Mouse (Mus musculus): Measurements from ENCODE around the gene Lbx1. TPM values are rescaled to one million over a fixed set of nuclear protein-coding genes. Genes with fewer than 3 reads are reported as not detected.

The Lbx1 gene
- 0.04 TPM in 1 of 2 replicates, not detected in the other for polyA plus RNA-seq (2015; fragmentation: Nextera tagmentation; extraction: Ambion mirVana)

- peaks cover 98% of the 10 kb centered on the region for H3K27me3 ChIP-seq (ENCODE audit: insufficient read depth, low read length)
- ATAC-seq (no peak), DNase-seq (no peak)
- H3K4me3 ChIP-seq (ENCODE audit: low read depth, low read length) = peak within 1 kb of the TSS; percentile 34
- no peaks in the 10 kb centered on the region for H3K9me3 ChIP-seq (ENCODE audit: low read length)
- no peak within 1 kb of the TSS for H3K27ac ChIP-seq (ENCODE audit: low read depth)
- peak within 1 kb of the TSS; percentile 55 for H3K4me2 ChIP-seq (ENCODE audit: low read depth, low read length)
- peaks cover 12% of the 10 kb centered on the region for H3K4me1 ChIP-seq (ENCODE audit: insufficient read depth)
- WGBS (ENCODE audit: insufficient replicate concordance) = under 1% methylated on average over 30 of the region's 30 CpGs
- no peak within 1 kb of the TSS for H3K9ac ChIP-seq (replicated peaks)
- no peak for TF ChIP-seq CTCF (IDR thresholded peaks at IDR 0.05; ENCODE audit: low read depth)
- no peaks in the 10 kb centered on the region for H3K36me3 ChIP-seq (replicated peaks; ENCODE audit: insufficient read depth, low read length)
These were observed at the start of gene Lbx1 for GRCm38 (mm10) chr19:45235766-45236362. TSS of gene Lbx1 (minus strand) at chr19:45235812.

GRCm38 (mm10) chr19:45283302-45283701 is 47.7 kb upstream of the Lbx1 start:
- H3K4me3 ChIP-seq (ENCODE audit: low read depth, low read length) = no peak overlapping the region
- TF ChIP-seq EP300 (IDR thresholded peaks at IDR 0.05; ENCODE audit: low read depth) (no peak), CTCF (IDR thresholded peaks at IDR 0.05; ENCODE audit: low read depth) (peak; percentile 71)
- ATAC-seq (no peak), DNase-seq (peak; percentile 51)
- H3K4me2 ChIP-seq (ENCODE audit: low read depth, low read length) = no peak overlapping the region
- no peaks in the 10 kb centered on the region for H3K36me3 ChIP-seq (replicated peaks; ENCODE audit: insufficient read depth, low read length)
- H3K4me1 ChIP-seq (ENCODE audit: insufficient read depth) = no peaks in the 10 kb centered on the region
- H3K27ac ChIP-seq (ENCODE audit: low read depth) = no peak overlapping the region
- peaks cover 8% of the 10 kb centered on the region; the same call in 1 of the 2 replicates for H3K27me3 ChIP-seq (ENCODE audit: insufficient read depth, low read length)
- H3K9me3 ChIP-seq (ENCODE audit: low read length) = no peaks in the 10 kb centered on the region
- H3K9ac ChIP-seq (replicated peaks) = no peak overlapping the region
- 6% methylated on average over 10 of the region's 10 CpGs for WGBS (ENCODE audit: insufficient replicate concordance)

GRCm38 (mm10) chr19:45276196-45276595 is 40.6 kb upstream of the Lbx1 start:
- Histone ChIP-seq H3K9me3 (ENCODE audit: low read length) (no peaks in the 10 kb centered on the region), H3K36me3 (replicated peaks; ENCODE audit: insufficient read depth, low read length) (no peaks in the 10 kb centered on the region), H3K27me3 (ENCODE audit: insufficient read depth, low read length) (0 out of 2 replicates have a peak, but pooled peaks cover 4% of the 10 kb centered on the region), H3K9ac (replicated peaks) (no peak overlapping the region), H3K4me3 (ENCODE audit: low read depth, low read length) (no peak overlapping the region), H3K4me2 (ENCODE audit: low read depth, low read length) (no peak overlapping the region), H3K4me1 (ENCODE audit: insufficient read depth) (no peaks in the 10 kb centered on the region), H3K27ac (ENCODE audit: low read depth) (no peak overlapping the region)
- TF ChIP-seq CTCF (IDR thresholded peaks at IDR 0.05; ENCODE audit: low read depth) (no peak), EP300 (IDR thresholded peaks at IDR 0.05; ENCODE audit: low read depth) (no peak)
- 65% methylated on average over 4 of the region's 4 CpGs for WGBS (ENCODE audit: insufficient replicate concordance)
- DNase-seq = no peak
- no peak for ATAC-seq

- H3K9me3 ChIP-seq (ENCODE audit: low read length) = no peaks in the 10 kb centered on the region
- no peak overlapping the region for H3K4me2 ChIP-seq (ENCODE audit: low read depth, low read length)
- H3K4me3 ChIP-seq (ENCODE audit: low read depth, low read length) = no peak overlapping the region
- H3K36me3 ChIP-seq (replicated peaks; ENCODE audit: insufficient read depth, low read length) = no peaks in the 10 kb centered on the region
- ATAC-seq (no peak), DNase-seq (no peak)
- TF ChIP-seq EP300 (IDR thresholded peaks at IDR 0.05; ENCODE audit: low read depth) (no peak), CTCF (IDR thresholded peaks at IDR 0.05; ENCODE audit: low read depth) (no peak)
- no peak overlapping the region for H3K9ac ChIP-seq (replicated peaks)
- WGBS (ENCODE audit: insufficient replicate concordance) = 50% methylated on average over 10 of the region's 10 CpGs
- no peaks in the 10 kb centered on the region for H3K4me1 ChIP-seq (ENCODE audit: insufficient read depth)
- H3K27ac ChIP-seq (ENCODE audit: low read depth) = no peak overlapping the region
- H3K27me3 ChIP-seq (ENCODE audit: insufficient read depth, low read length) = 0 out of 2 replicates have a peak, but pooled peaks cover 5% of the 10 kb centered on the region
These were observed 36.4 kb upstream of the Lbx1 start for GRCm38 (mm10) chr19:45271986-45272385.

- H3K4me1 ChIP-seq (ENCODE audit: insufficient read depth) = no peaks in the 10 kb centered on the region
- no peak overlapping the region for H3K4me2 ChIP-seq (ENCODE audit: low read depth, low read length)
- TF ChIP-seq CTCF (IDR thresholded peaks at IDR 0.05; ENCODE audit: low read depth) (no peak), EP300 (IDR thresholded peaks at IDR 0.05; ENCODE audit: low read depth) (no peak)
- no peaks in the 10 kb centered on the region for H3K9me3 ChIP-seq (ENCODE audit: low read length)
- no peaks in the 10 kb centered on the region for H3K27me3 ChIP-seq (ENCODE audit: insufficient read depth, low read length)
- H3K9ac ChIP-seq (replicated peaks) = no peak overlapping the region
- H3K27ac ChIP-seq (ENCODE audit: low read depth) = no peak overlapping the region
- no peak overlapping the region for H3K4me3 ChIP-seq (ENCODE audit: low read depth, low read length)
- H3K36me3 ChIP-seq (replicated peaks; ENCODE audit: insufficient read depth, low read length) = no peaks in the 10 kb centered on the region
- ATAC-seq (no peak), DNase-seq (no peak)
- WGBS (ENCODE audit: insufficient replicate concordance) = 68% methylated on average over 10 of the region's 10 CpGs
These were observed 27.4 kb upstream of the Lbx1 start for GRCm38 (mm10) chr19:45262995-45263394.

- H3K36me3 ChIP-seq (replicated peaks; ENCODE audit: insufficient read depth, low read length) = no peaks in the 10 kb centered on the region
- H3K4me1 ChIP-seq (ENCODE audit: insufficient read depth) = no peaks in the 10 kb centered on the region
- no peaks in the 10 kb centered on the region for H3K9me3 ChIP-seq (ENCODE audit: low read length)
- no peak overlapping the region for H3K9ac ChIP-seq (replicated peaks)
- 0 out of 2 replicates have a peak, but pooled peaks cover 5% of the 10 kb centered on the region for H3K27me3 ChIP-seq (ENCODE audit: insufficient read depth, low read length)
- TF ChIP-seq EP300 (IDR thresholded peaks at IDR 0.05; ENCODE audit: low read depth) (no peak), CTCF (IDR thresholded peaks at IDR 0.05; ENCODE audit: low read depth) (no peak)
- DNase-seq (no peak), ATAC-seq (no peak)
- H3K27ac ChIP-seq (ENCODE audit: low read depth) = no peak overlapping the region
- no peak overlapping the region for H3K4me3 ChIP-seq (ENCODE audit: low read depth, low read length)
- H3K4me2 ChIP-seq (ENCODE audit: low read depth, low read length) = no peak overlapping the region
- WGBS (ENCODE audit: insufficient replicate concordance) = 57% methylated on average over 15 of the region's 15 CpGs
These were observed 22.1 kb upstream of the Lbx1 start for GRCm38 (mm10) chr19:45257414-45258326.
